Mouse (Mus musculus): ENCODE data around the gene Smoc1.

- TF ChIP-seq EP300 (IDR thresholded peaks at IDR 0.05; ENCODE audit: low read depth) (no peak), CTCF (IDR thresholded peaks at IDR 0.05; ENCODE audit: low read depth) (no peak)
Observed at GRCm38 (mm10) chr12:81018516-81019279, 7.9 kb upstream of the Smoc1 start.

Data from liver, postnatal 0 days (tissue).